Mouse (Mus musculus): ENCODE data around the gene Cfap52. TPM values are rescaled to one million over a fixed set of nuclear protein-coding genes. Genes with fewer than 3 reads are reported as not detected.

Gene Cfap52
- polyA plus RNA-seq (2017; shearing (Covaris generic)): not detected

DNA sequence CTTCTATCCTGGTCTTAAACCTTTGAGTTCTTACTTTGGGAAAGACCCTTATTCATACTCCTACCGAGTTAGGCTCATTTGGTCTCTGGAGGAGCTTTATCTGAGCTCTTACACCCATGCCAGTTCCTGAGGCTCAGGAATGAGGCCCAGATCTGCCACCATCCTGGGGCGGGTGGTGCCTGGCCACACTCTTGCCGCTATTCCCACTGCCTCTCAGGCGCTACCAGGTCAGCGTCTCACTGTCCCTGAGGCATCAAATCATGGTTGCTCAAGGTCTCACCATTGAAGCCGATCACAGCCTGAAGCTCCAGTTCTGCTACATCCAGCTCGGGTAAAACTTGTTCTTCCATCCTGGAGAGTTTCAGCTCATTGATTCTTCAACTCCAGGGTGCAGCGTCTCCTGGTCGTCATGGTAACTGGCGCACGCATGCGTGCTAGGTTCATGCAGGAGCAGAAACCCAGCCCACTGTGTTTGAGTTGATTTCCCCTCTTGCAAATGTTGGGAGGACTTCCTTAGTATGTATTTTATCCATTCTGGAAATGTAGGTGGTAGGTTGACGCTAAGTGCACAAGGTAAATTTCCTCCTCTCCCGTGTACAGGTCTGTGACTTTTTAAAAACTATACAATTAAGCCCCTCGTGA, at the start of gene Cfap52:
Gene Cfap52, minus strand, starts transcription at position 410 of the 642 bp plus-strand sequence.
- ATAC-seq: peak; percentile 42

DNA sequence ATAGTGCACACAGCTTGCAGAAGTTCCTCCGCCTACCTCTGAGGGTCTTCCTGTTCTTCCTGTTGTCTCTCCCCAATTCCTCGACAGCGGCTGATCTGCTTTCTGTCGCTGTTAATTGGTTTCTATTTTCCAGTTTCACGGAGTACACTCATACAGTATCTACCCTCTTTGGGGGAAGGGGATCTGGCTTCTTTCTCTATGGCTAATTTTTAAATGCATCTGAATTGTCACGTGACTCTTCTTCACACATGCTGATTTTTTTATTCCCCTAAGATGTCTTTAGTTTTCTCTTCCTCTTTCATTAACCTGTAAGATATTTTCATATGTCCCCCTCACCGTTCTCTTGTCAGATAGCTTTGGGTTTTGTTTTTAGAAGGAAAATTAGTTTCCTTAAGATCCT, 46.8 kb upstream of the Cfap52 start:
- no peak for ATAC-seq

DNA sequence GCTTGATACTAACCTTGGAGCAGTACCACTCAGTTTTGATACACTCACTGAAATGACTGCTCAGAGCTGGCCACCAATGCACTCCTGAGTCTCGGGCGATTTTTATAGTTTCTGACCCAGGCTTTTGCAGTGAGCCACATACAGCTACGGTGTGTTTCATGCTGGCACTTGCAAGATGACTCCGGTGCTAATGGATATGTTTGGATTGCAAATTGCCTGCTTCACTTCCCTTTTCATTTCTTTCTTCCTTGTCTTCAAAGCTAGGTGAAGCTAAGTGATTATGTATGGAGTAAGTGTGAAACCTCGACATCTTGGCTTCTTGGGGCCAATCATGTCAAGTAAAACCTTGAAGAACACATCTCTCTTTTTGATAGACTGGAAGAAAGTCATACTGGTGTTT, 43.9 kb upstream of the Cfap52 start:
- ATAC-seq: no peak

DNA sequence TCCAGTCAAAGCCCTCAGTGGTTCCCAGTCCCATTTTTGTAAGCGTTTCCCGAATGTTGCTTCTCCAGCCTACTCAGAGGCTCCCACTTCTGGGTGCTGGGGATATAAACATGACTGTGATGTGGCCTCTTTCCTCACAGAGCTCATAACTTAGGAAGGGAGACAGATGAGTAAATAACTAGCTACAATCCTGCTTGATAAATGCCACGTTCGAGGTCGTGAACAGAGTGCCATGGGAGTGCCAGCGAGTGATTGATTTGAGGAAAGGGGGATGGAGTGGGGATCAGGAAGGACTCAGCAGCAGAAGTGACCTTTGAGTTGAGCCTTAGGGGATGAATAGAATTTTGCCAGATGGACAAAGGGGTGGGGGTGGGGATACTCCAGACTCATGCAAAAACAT, 42.2 kb upstream of the Cfap52 start:
- ATAC-seq: no peak

DNA sequence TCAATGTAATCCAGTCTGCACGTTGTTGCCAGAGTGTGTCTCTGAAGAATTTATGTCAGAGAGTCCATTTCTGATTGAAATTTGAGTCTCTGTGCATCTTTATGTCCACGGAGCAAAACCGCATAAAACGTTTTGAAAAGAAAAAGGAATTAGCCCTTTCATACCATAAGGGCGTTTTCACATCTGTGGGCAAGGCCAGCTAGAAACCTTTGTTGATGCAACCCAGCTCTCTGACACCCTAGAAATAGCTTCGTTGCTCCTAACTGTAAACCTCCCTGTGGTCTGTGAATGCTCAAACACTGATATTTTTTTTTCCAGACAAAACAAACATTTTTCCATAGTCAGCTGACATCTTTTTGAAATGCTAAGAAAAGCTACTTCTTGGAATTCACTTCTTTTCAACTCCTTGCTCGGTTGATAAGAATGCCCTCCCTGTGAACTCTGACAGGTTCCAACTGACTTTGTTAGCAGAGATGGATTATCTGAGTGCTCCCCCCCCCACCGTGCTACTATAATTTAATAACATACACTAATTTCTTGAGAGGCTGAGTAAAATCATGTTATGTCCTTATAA, 40.9 kb upstream of the Cfap52 start:
- ATAC-seq: no peak

DNA sequence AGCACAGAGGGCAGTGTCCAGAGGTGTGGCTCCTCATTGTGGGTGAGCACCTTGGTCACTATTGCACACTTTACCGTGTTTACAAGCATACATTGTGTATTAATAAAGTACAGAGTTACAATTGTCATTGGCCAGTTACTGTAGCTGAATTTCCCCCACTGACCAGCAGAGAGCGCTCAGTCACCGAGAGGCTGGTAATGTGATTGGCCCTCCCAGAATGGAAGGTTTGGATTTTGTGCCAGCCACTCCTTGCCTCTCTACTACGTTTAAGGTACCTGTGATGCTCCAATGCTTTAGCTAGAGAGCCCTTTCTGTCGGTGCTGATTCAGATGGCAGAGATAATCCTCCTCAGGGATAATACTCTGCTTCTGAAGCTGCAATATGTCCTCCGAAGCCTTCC, 38.7 kb upstream of the Cfap52 start:
- ATAC-seq: no peak

DNA sequence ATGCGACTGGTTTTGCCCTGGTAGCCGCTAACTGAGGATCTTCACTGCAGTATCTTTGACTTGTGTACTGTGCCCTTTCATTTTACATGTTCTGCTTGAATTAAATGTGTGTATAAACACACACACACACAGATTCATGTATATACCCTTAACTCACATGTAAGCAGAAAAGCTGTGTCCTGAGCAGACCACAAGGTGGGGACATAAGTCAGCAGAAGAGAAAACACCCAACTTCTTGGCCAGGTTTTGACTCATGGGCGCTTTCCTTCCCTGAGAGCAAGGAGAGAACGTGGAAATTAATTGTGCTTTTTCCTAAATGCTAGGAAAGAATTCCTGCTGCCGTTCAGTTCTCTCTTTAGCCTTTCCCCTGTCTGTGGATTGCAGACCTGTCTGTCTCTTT, 34.2 kb upstream of the Cfap52 start:
- ATAC-seq: no peak

DNA sequence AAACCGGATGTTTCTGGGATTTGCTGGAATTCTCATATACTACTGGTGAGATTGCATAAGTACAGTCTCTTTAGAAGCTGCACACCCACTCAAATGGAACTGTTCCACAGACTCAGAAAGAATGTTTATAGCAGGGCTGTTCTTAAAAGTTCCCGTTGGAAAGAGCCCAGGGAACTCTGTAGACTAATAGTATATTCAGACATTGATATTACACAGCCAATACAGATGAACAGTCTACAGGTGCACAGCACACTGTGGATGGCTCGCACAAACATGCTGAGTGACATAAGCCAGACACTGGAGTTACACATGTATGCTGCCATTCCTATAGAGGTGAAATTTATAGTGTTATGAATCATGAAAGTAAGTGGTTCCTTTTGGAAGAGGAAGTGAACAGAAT, 33.5 kb upstream of the Cfap52 start:
- no peak for ATAC-seq

DNA sequence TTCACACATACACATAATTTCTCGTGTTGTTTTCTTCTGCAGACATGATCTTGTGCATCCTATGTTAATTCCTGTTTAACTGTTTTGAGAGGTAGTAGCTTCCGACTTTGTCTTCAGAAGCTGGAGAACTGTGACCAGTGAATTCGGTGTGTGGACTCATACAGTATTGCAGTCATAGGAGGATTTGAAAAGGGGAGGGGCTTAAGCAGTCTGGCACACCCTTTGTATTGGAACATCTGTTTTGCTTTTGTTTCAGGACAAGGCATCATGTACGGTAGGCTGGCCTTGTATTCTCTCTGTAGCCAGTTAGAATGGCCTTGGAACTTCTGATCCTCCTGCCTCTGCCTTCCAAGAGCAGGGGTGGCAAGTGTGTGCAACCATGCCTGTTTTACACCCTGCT, 30.5 kb upstream of the Cfap52 start:
- no peak for ATAC-seq

DNA sequence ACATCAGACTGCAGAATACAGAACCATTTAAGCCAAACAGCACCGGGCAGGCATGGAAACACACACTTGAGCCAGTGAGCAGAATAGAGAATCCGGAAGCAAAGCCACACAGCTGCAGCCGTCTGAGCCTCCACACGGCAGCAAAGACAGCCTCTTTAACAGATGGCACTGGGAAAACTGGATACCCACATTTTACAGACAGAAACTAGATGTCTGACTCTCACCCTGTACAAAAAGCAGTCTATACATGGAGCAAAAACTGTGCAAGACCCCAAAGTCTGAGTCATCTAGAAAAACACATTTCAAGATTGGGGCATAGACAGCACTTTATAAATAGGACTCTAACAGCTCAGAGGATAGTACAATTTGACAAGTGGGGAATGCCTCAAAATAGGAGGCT, 25.8 kb upstream of the Cfap52 start:
- no peak for ATAC-seq

DNA sequence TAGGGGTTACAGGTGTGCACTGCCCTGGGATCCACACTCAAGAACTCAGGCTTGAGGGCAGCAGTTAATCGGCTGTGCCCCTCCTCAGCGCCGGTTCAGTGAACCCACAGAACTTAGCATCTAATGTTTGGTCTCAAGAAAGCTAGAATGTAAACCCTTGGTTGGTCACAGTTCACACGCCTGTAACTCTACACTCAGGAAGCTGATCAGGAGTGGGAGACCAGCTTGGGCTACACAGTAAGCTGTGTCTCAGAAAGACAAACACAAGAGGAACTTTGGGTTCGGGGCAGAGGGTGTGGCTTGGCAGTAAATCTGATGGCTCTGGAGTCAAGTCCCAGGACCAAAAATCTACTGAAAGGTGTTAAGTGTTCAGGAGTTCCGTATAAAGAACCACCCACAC, 18.1 kb upstream of the Cfap52 start:
- no peak for ATAC-seq

DNA sequence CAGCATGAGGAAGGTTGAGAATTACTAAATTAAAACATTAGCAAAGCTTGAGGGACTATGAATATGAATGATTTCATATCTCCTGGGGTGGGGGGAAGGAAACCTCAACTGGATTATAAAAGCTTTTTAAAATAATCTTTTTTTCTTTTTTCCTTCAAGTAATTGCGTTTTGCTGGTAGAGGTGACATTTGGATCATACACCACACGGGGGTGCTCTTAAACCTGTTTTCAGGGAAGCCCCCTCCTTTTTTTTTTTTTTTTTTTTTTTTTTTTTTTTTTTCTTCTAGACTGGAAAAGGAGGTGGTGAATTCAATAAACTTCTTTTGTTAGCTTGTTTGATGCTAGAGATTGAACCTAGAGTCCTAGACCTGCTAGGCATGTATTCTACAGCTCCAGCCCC, 9.8 kb upstream of the Cfap52 start:
- ATAC-seq: no peak

DNA sequence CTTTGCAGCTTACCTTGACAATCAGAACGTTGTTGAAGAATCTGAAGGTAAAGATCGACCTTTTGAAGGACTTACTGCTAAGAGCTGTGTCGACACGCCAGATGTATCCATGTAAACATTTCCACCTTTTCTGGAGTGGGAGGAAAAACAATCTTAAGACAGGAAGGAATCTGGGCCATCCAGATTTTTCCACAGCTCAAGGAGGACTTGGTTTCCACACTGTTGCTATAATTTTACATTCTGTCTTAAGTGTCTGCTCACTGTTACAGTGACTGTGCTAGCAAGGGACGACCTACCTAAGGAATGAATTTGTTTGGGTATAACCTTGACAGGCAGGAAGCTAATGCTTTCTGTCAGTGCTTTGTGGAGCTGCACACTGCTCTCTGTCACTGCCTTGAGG, 7.8 kb upstream of the Cfap52 start:
- ATAC-seq: no peak

DNA sequence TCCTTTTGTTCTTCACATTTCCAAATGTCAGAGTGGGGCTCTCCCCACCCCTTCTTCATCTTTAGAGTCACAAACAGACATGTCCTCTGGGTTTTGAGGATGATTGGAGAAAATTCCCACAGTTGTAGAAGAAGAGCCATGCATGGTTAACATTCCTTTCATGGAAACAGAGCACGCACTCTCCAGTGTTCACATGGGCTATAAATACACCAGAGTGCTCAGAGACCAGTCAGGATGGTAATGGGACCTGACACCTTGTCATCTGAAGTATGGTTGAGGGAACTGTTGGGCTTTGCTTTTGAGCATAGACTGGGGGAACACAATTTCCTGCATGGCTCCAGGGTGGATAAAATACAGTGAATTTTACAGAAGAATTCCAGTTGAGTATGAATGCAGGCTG, 7.2 kb upstream of the Cfap52 start:
- no peak for ATAC-seq

DNA sequence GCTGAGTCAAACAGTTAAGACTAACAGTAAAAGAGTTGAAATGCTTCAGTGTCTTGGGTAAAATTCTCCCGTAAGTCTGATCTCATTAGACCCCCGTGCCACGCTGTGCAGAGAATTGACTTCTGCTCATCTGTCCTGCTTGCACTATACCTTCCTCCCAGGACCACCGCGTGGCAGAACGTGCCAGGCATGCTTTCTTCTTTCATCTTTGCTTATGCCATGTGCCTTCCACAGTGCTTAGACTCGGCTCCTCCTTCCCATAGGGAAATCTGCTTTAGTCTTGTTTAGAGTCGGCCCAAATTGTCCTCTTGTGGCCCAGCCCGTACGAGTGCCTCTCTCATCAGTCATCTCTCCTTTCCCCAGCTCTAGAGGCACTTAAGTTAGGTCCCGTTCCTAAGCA, 2.4 kb upstream of the Cfap52 start:
- no peak for ATAC-seq

DNA sequence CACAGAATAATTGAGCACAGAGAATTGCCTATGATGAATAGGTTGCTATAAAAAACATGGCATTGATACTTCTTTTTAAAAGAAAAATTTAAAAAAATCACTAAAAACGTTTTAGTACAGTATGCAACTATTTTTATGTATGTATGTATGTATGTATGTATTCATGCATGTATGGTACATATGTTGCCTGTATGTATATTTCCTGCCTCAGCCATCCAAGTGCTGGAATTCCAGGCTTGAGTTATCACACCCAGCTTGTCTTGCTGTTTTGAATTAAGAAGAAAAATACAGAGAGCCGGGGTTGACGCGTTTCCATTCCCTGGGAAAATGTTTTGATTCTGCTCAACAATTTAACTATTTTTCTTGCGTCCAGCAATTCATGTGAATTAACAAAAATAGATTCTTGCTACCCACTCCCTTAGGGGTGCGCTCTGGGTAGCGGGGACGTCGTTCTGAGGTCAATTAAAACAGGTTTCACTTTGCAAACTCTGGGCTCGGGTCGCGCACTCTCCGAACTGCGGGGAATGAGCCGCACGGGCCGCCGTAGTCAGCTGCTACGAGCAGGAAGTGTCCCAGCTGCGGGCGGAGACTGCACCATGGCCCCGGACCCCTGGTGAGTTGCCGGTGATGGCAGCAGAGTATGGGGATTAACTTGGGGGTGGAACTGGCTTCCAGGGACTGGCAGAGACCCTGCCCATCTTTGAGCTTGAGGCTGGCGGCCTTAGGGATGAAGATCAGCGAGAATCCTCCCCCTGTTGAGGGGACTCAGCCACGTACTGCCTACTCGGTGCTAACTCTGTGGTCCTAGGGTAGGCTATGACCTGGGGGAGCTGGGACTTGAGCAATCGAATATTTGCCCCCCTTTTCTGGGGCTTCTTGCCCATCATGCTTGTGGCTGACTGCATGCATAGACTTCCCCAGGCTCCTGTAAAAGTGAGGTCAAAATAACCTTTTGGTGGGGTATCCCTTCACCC, 741 bp upstream of the Cfap52 start, which contains the start of gene Stx8:
Gene Stx8, plus strand, starts transcription at position 289 of the 974 bp plus-strand sequence.
- ATAC-seq: peak; percentile 91

DNA sequence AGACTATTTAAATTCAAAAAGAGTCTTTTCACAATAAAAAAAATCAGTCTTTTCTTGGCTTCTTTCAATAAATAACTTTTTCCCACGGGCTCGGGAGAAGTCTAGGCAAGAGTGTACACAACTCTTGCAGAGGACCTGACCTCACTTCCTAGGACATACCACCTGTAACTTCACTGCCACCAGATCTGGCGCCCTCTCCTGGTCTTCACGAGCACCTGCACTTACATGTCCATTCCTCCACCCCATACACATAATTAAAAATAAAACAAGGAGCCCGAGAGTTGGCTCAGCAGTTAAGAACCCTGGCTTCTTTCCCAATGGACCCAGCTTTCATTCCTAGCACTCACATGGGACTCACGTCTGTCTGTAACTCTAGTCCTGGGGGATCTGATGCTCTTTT, 1.3 kb downstream of the Cfap52 start:
- ATAC-seq: no peak

DNA sequence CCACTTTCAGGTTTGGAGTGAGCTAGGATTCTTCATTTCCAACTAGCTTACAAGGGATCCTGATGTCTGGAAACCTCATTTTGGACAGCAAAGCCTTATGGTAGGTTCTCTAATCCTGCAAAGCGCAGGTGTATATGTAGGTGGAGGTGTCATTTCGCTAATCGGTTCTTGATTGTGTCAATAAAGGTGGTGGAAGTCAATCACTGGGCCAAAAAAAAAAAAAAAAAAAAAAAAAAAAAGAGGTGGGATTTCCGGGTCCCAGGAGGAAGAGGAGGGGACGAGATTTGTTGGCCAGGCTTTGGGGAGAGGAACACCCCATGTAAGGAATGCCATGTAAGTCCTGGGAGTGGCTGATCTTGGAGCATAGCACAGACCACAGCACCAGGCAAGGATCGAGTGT, 11.0 kb downstream of the Cfap52 start:
- ATAC-seq: no peak

DNA sequence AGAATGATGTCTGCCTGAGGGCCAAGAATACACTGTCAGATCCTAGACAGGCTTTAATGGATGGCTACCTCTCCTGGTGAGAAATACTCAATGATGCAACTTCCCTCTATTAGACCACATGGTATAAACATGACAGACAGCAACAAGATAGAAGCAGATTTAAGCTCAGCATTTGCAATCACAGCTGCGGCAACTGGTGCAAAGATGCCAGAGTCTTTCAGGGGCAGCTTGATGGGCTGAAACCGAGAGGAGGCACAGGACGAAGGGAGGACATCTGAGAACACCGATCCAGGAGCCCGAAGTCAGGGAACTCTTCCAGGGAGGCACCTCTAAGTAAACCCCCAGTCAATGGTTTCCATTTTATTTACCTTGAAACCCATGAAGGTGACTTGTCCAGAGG, 11.8 kb downstream of the Cfap52 start:
- no peak for ATAC-seq

DNA sequence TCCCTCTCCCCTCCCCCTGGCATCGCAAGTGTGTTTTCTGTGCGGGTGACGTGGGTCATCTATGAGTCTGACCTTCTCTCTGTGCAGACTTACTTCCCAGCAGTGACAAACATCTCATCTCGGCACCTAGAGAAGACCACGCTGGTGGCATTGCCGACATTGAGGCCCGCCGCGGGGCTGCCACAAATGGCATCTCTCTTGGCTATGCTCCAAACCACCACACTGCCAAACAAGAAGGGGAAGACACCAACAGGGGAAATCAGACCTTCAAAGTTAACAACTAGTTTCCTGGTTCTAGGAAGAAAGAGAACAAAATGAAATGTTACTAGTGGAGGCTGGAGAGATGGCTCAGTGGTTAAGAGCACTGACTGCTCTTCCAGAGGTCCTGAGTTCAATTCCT, 16.0 kb downstream of the Cfap52 start:
- ATAC-seq: no peak

DNA sequence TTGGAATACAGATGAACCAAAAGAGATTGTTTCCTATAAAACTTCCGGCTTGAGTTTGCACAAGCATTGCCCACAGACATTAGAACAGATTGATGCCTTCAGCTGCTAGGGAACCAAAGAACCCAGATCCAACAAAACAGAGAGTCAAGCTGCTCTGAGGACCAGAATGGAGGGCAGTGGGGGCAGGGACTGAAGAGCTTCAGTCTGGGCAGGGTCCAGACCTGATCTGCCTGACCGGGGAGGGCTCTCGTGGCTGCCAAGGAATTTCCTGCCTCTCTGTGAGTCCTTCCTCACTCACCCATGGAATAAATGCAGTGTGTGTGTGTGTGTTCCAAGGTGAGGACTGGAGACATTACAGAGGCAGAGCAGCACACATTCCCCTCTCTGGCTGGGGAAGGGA, 17.2 kb downstream of the Cfap52 start:
- ATAC-seq: no peak

DNA sequence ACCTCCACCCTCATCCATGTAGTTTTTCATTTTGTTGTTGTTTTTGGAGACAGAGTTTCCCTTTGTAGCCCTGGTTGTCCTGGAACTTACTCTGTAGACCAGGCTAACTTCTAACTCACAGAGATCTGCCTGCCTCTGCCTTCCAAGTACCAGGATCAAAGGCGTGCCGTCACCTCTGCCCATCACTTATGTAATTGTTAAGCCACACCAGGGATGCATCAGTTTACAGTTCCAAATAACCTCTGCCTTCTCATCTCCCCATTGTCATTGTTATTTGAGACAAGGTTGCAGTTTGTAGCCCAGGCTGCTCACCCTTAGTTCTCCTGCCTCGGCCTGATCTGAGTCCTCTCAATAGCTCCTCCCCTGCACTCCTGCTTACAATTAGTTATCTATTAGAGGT, 33.3 kb downstream of the Cfap52 start:
- ATAC-seq: no peak

DNA sequence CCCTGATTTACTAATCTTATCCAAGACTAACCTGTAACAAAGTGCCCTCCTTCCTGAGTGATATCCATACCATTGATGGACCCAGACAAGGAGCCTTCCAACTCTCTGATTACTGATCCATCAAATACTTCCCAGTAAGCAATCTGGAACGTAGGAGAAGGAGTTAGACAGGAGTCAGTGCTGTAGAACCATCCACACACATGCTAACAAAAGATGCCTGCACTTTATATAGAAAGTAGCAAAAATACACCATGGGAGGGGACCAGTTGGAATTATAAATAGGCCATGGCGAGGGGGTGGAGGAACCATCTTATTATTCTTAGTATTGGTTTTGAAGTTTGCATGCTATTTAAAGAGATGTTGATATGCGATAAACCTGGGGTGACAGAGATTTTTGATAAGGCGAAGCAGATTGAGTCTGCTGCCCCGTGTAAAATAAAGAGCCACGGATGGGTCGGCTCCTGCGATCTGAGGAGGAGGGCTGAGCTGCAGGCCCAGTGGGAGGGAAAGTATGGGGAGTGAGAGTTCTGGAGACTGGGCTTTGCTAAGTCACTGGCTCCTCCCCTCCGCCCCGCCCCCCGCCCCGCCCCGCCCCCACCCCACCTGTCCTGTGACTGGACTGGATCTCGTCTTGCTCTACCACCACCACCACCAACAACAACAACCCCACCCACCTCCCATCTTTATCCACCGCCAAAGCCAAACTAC, 38.9 kb downstream of the Cfap52 start:
- no peak for ATAC-seq
